Mouse (Mus musculus) yolk sac, embryonic 10.5 days (tissue): ENCODE measurements around the gene Krt2.
A peak's percentile ranks its signal among the peaks of the same experiment; 100 is the strongest.

ENCODE experiments used
- DNase-seq: peaks from one replicate; pipeline ENCODE4 v3.0.0-alpha.2; 2017; ENCODE audit warnings: low spot score

The Krt2 gene

GRCm38 (mm10) chr15:101817875-101818274 lies at the start of gene Krt2:
Krt2 (minus strand) TSS chr15:101818169.
- DNase-seq: no peak

DNA sequence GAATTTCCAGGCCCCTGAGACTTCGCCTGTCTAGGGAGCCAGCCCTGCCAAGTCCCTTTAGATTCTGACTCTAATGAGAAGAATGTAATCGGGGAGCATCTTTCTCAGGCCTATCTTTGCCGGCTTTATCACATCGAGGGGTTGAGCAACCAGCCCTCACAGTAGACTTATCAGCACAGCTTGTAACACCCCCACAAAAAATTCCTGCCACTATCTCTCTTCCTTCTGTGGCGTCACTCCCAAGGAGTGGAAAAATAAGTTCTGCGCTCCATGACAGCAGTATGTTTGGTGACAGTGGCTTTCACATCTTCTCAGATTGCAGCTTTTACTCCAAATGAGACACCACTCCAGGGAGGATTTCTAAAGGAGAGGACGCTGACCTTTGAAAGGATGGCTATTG lies 48.8 kb upstream of the Krt2 start:
- DNase-seq: no peak

- no peak for DNase-seq
Observed at GRCm38 (mm10) chr15:101860421-101861130, 42.6 kb upstream of the Krt2 start.

DNA sequence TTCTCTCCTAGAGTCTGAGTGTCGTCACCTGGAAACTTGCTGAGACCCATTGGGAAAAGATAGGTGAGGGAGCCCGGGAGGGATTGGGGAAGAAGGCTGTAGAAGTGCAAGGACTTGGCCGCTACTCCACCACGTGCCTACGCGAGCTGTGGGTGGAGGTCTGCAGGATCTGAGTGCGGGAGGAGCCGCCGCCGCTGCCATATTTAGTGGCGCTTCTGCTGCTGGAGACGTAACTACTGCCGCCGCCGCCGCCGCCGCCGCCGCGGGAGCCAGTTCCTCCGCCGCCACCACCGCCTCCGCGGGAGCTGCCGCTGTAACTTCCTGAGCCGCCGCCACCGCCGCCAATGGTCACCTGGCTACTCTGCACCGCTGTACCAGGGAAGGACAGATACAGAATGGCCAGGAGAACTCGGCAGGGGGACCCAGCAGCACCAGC lies 41.8 kb upstream of the Krt2 start:
- peak; percentile 14 for DNase-seq

GRCm38 (mm10) chr15:101858673-101859425 lies 40.9 kb upstream of the Krt2 start:
- DNase-seq: no peak

DNA sequence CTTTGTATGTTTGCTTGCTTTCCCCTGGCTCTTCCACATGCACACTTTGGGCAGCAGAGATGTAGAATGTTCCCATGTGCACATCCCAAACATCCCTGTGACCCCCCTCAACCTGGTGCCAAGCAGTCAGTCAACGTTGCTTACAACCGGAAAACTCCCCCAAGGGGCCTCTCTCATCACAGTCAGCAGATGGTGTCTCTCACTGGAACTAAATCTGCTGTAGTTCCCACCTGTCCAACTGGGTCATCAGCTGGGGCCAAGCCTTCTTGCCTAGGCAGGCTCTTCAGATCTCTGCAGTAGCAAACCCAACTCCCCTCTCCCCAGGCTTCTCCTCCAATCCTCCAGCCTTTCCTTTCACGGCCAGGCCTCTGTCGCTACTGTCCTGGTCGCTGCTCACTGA lies 38.7 kb upstream of the Krt2 start:
- no peak for DNase-seq

DNA sequence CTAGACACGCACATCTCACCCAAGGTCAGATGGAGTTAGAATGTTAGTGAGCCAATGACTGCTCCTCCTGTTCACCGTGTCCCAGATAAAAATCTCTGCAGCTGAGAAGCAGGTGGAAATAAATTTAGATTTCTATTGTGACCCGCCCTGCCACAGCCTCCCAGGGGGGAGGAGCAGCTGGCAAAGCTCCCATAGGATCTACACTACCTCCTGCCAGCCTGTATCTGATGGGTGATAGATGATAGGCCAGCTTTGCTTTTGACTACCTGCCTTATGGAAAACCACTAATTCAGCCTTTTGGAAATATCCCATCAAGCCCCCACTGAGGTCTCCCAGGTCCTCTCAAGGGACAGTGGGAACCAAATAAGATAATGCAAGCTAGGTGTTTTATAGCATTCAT lies 37.8 kb upstream of the Krt2 start:
- DNase-seq: no peak

DNA sequence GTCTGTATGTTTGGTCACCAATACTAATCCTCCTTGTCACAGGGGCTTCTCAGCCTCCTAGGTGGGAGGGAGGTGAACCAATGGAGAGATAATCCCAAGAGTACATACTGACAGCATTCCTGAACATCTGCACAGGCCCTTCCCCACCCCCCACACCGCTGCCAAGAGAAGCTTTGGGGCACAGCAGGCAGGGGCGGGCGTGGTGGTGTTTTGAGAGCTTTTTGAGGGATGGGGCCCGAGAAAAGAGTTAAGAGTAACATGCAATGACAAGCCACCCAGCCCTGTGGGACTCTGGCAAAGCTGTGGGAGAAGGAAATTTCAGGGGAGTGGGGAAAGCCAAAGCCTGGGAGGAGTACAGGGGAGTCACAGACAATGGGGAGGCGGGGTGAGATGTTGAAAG lies 36.3 kb upstream of the Krt2 start:
- DNase-seq: no peak

GRCm38 (mm10) chr15:101852571-101852970 lies 34.6 kb upstream of the Krt2 start:
- no peak for DNase-seq

GRCm38 (mm10) chr15:101850694-101851093 lies 32.7 kb upstream of the Krt2 start, which contains the start of gene Krt1:
Krt1 (minus strand) TSS chr15:101850794.
- DNase-seq: no peak

- DNase-seq: peak; percentile 7
Observed at GRCm38 (mm10) chr15:101845971-101846403, 28.0 kb upstream of the Krt2 start.

GRCm38 (mm10) chr15:101843192-101843591 lies 25.2 kb upstream of the Krt2 start:
- no peak for DNase-seq

GRCm38 (mm10) chr15:101834784-101835328 lies 16.9 kb upstream of the Krt2 start:
- no peak for DNase-seq

- DNase-seq: no peak
Observed at GRCm38 (mm10) chr15:101833131-101833530, 15.2 kb upstream of the Krt2 start.

DNA sequence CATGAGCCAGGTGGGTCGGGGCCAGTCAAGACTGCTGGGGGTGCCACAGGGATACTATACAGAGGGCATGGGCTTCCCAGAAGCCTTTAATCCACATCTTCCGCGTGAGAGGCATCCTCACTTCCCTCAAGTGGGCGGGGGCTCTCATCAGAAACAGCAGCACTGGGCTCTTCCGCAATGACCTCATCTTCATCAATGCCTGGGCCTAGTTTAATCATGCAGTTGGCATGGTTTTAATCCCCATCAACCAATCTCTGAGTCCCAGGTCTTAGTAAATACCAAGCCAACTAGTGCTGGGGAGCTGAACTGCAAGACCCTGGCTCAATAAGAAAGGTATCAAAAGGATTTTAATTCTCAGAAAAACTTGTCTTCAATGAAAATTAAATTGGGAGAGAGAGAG lies 11.5 kb upstream of the Krt2 start:
- no peak for DNase-seq

DNA sequence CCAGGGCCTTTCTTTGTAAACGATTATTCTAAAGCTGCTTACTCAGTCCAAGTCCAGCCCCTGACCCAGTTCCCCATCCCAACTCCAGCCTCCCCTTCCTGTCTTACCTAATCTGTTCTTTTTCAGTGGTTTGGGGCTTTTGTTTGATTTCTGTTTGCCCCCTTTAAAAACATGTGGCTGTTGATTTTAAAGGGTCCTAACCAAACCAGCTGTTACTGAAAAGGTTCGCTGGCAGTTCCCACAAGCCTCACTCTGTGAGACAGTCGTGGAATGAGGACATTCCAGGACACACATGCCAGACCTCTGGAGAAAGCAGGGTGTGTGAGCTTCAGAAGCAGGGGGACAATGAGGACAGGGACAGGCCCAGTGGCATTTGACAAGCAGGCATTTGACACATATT lies 3.8 kb upstream of the Krt2 start:
- no peak for DNase-seq

DNA sequence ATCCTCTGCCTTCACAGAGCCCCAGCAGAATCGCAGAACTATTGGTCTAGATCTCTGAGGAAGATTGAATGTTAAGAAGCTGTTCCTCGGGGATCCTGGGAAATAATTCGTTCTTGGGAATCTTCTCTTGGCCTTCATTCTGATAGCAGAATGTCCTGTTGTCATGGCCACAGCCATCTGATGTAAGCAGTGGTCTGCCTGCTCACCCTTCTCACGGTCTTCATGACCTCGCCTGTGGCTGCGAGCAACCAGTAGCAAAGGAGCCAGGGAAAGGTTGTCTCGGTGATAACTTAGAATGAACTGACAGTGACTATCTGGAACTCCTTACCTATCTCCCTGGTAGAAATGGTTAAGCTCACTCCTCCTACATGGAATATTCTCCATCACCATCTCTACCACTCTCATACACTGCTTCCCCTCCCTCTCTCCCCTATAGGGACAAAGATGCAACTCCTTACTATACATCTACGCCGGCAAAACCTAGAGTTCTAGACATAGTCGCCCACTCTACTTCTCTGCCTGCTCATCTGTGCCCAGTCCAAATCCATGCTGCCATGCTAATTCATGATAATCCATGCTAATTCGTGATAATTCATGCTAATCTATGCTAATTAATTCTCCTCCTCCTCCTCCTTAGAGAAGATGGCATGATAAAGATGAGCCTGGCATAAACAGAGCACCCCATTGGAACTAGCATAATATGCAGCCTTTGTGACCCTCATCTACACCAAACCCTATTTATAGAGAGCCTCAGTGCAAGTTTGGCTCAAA lies 14.7 kb downstream of the Krt2 start:
- DNase-seq: no peak

DNA sequence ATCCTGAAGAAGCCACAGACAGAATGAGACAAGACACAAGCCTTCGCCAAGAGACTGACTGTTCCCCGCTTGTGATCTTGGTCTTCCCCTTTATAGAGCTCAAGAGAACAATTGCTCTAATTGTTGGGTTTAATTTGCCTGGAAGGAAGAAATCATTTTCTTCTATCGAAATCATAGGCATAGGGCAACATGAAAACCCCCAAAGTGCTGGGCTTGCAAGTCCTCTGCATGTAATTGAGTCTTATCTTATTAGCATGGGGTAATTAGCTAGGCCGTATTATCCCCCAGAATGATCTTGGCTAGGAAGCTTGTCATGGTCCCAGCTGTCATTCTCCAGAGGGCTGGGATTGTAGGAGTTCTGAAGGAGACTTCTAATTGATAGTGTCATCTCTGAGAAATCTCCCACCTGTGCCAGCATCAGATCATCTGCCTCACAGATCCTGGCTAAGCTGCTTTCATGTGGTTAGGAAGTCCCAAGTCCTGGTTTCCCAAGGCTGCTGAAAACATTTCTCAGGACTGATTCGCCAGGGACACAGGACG lies 15.6 kb downstream of the Krt2 start, which contains the start of gene Krt73:
Gene Krt73 (minus strand): TSS at position 51 of the 540 bp plus-strand sequence.
- no peak for DNase-seq

DNA sequence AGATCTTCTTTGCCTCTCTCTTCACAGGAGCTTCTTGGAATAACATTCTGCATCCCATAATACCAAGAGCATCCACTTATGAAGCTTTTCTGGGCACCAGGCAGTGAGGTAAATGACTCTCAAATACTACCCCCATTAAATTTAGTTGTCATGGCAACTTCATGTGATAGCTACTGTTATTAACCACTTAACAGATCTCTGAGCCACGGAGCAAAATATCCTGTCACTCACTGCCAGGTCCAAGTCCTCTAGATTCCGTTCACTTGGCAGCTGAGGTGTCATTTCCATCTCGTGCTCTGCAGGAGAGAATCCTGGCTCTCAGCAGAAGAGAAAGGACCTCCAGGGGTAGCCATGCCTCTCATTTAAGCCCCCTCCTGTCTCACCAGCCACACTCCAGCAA lies 27.1 kb downstream of the Krt2 start:
- DNase-seq: no peak

DNA sequence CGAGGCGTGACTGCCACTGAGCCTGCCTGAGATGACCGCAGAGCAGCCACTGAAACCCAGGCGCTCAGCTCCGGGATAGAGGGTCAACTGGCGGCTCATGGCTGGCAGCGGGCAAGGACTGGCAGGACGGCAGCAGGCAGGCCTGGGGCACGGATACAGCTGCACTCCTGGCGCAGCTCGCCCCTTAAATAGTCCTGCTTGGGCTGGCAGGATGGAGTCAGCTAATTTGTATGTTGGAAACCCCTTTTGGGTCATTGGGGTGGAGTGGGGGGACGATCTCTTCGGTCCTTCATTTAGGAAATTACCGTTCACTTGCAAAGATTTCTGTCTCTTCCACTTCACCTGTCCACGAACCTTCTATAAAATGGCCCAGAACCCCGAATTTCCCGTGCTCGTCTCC lies 31.6 kb downstream of the Krt2 start, which contains the start of gene Krt72:
Gene Krt72 (minus strand): TSS at position 101 of the 400 bp plus-strand sequence.
- DNase-seq: no peak

DNA sequence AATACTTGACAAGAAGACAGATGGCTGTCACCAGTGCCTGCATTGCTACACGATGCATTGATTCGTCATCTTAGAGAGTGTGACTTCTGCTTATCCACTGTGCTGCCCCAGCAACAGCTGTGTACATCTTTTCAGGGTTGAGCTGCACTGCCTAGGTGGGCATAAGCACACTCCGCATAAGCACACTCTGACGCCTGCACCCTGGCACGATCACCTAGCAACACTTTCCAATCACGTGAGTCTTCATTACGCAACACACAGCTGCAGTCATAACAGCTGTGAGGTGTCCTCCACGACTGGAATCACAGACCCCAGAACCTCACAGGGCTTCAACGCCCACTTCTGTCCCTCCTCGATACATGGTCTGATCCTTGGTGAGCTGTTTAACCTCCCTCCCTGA lies 44.5 kb downstream of the Krt2 start:
- DNase-seq: no peak

DNA sequence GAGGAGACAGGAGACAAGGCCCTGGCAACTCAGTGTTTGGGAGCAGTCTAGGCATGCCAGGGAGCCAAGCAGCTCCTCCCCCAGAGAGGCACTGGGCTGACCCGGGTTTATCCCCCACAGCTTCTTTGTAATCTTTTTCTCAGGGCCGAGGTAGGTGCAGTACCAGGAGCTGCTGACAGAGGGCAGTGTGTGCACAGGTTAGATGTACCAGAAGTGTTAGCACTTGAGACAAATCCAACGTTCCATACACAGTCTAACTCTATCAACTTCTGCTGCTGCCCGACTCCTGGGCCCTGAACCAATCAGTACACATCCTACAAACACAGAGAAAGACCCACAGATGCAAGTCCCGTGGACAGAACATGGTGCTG lies 45.3 kb downstream of the Krt2 start:
- DNase-seq: peak; percentile 64
